Mouse (Mus musculus): ENCODE data around the gene Srebf1.

GRCm38 (mm10) chr11:60162547-60162946 is 59.8 kb downstream of the Srebf1 start:
- TF ChIP-seq CTCF (IDR thresholded peaks at IDR 0.05; ENCODE audit: control insufficient read depth, insufficient read depth, low read length) (no peak), POLR2A (IDR thresholded peaks at IDR 0.05; ENCODE audit: borderline replicate concordance, control insufficient read depth, low read depth, low read length) (no peak)

Data from bone marrow, adult 2 months (tissue).